Mouse (Mus musculus) fat pad, adult 2 months (tissue): ENCODE measurements around the gene Gm15319.
"Not testable (repeated sequence)": the region's sequence is repeated elsewhere in the genome, so short reads cannot be mapped to it uniquely, and the experiment has no call there.

ENCODE experiments used
- DNase-seq: peaks from one replicate; pipeline ENCODE4 v3.0.0-alpha.2; 2011; ENCODE audit warnings: low read depth, low spot score; ENCODE audit errors: extremely low read depth

The Gm15319 gene

GRCm38 (mm10) chr8:20297939-20298505 lies 65.0 kb downstream of the Gm15319 start:
- not testable (repeated sequence) for DNase-seq

- DNase-seq = not testable (repeated sequence)
Observed at GRCm38 (mm10) chr8:20296803-20297702, 66.0 kb downstream of the Gm15319 start.

- not testable (repeated sequence) for DNase-seq
Observed at GRCm38 (mm10) chr8:20295881-20296280, 67.1 kb downstream of the Gm15319 start.

- DNase-seq = not testable (repeated sequence)
Observed at GRCm38 (mm10) chr8:20294826-20295225, 68.2 kb downstream of the Gm15319 start.

GRCm38 (mm10) chr8:20293966-20294365 lies 69.0 kb downstream of the Gm15319 start:
- not testable (repeated sequence) for DNase-seq

- not testable (repeated sequence) for DNase-seq
Observed at GRCm38 (mm10) chr8:20290015-20290414, 73.0 kb downstream of the Gm15319 start.

GRCm38 (mm10) chr8:20288878-20289277 lies 74.1 kb downstream of the Gm15319 start:
- DNase-seq = not testable (repeated sequence)

GRCm38 (mm10) chr8:20287706-20288105 lies 75.3 kb downstream of the Gm15319 start:
- DNase-seq = not testable (repeated sequence)
